Mouse (Mus musculus): ENCODE measurements around the gene Nfyb.

GRCm38 (mm10) chr10:82795767-82796166, 31.8 kb upstream of the Nfyb start:
- TF ChIP-seq POLR2A (IDR thresholded peaks at IDR 0.05; ENCODE audit: insufficient read depth, low read length) (no peak), CTCF (IDR thresholded peaks at IDR 0.05; ENCODE audit: low read depth, low read length) (no peak)

All from ES-Bruce4 (cell line).